Mouse (Mus musculus) cerebellum, adult 18-20 months (tissue): ENCODE results near the gene Mpo.

Experiments
- DNase-seq, 2 experiments: peaks; one replicate each; pipeline ENCODE4 v3.0.0; 2021

The Mpo gene

DNA sequence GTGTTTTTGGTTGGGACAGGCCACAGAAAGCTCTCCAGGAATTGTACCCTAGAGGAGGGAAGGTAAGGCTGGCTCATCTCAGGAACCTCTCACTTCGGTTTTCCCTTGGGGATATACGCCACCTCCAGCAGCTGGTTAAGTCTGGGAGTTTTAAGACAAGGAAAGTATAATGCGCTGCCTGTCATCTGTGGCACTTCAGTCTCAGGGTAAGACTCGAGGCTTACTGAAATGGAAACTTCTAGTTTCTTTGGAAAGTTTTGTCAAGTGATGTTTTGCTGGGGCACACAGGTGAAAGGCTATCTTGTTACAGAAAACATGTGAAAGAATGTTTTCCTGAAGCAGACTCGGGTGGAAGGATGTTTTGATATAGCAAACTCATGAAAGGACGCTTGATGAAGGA lies 14.1 kb downstream of the Mpo start:
- no peak for DNase-seq

DNA sequence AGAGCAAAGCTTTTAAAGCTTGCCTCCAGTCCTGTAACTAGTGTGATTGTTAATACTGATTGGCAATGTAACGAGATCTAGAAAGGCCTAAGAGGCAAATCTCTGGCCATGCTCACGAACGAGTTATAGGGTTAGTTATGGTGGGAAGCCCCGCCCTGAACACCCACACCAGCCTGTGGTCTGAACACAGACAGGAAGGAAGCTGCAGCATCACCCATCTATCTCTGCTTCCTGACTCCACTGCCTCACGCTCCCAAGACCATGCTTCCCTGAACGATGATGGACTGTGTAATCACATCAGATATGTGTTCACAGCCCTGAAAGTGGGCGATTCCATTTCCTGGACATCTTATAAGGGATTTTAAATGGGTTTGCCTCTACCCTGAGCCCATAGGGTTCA lies 14.9 kb downstream of the Mpo start:
- DNase-seq = no peak

DNA sequence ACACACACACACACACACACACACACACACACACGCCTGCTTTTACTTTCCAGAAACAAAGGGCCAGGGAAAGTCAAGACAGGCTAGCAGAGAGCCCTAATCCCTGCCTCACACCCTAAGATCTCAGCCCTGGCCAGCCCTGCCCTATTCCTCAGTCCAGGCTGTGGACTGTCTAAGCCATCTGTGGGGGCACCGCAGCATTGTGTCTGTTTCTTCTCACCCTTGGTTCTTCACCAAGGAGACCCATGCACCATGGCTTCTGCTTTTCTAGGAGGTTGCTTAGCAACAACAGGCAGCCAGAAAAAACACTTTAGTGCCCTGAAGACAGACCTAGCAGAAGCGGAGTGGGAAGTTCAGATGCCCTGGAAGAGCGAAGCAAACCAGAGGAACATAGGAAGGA lies 18.0 kb downstream of the Mpo start:
- DNase-seq = no peak

DNA sequence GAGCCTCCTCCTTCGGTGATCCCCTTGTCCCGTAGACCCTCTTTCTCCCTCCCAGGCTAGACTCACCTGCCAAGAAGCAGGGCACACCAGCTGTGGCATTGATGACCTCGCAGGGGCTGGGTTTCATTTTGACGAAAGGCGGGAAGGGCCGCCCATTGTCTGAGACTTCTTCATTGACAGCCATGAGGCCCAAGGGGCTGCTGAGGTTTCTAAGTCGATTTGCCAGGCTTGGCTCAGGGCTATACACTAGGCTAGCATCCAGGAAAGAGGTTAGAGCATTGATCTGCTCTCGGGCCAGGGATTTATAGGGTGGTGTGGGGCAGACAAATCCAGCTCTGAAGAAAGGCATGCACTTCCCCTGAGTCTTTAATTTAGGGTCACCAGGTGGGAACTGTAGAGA lies 21.4 kb downstream of the Mpo start:
- DNase-seq = no peak

DNA sequence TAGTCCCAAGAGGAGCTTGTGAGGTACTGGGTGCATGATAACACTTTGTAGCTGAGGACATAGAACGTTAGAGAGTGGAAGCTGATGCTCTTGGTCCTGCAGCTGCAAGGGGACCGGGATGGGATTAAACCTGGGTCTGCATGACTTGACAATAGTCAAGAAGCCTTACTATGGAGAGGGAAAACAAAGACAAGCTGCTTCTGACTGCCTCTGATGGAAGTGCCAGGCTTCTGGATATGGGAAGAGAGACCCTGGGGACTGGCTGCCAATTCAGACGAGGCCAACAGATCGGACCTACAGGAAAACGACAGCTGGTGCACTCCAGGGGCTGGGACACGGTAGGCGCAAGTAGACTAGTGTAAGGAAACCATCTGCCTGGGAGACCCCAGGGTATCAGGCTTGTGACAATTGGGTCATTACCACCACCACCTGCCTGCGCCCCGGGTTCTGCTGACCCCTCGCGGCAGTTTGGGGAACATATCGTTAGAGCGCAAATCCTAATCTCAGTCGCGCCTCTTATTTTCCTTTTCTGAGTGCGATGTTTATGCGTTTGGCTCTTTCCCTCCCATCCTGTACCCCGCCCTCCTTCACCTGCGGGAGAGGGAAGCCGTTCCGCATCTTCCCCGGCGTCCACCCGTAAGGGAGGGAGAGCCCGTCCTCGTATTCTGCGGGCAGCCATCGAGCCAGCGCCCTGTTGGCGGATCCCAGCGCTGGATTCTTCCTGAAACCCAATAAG lies 23.5 kb downstream of the Mpo start:
- DNase-seq = peak; percentile 72 to 80

DNA sequence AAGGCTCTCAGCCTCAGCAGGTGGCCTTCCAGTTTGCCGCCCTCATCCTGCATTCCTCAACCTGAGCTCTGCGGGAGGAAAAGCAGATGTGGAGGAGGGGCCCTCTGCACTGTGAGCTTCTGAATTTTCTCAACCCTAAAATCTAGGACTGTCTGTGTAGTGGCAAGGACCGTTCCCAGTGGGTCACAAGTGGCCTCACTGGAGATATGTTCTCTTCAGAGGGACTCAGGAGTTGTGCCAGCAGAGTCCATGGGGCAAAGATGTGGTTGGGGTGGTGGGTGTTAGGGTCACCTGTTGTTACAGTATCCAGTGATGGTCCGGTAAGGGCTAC lies 24.0 kb downstream of the Mpo start:
- DNase-seq = no peak

DNA sequence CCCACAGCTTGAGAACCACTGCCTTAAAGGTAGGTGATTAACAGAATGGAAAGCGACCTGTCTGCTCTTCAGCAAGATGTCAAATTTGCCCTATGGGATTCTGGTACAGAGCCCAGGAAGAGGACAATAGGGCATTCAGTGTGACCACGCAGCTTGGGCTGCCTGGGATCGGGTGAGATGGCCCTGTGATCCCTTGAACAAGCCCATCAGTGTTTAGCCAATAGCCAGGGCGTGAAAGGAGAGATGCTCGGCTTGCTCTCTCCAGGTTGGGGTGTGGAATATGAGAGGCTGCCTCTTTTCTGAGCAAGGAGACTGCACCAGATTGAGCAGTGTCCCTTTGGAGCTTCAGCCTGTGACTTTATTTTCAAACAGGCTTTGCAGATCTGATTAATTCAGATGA lies 28.1 kb downstream of the Mpo start:
- DNase-seq = no peak

DNA sequence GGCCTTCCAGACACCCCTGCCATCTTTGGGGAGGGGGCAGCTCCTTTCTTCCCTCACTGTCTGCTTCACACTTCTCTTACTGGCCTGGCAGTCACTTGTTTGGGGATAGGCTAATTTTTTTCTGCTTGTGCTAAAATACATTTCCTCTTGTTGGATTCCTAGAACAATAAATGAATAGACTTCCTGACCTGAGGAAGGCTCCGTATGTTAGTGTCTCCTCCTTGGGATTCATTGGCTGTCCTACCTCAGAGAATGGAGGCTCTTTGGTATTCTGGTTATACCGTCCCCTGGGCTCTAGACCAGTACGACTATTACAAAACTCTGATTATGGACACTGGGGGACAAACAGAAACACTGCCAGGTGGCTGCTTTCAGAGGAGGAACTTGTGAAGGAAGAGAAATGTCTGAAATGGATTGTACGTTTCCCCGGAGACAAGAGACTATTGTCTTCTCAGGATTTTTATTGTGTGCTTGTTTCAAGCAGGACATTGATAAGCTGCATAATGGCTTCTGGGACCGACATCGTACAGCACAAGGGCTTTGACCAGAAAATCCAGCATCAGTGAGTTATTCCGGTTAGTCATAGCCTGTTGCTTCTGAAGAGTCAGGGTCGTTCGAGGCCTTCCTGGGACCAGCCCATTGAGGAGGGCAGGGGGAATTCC lies 35.0 kb downstream of the Mpo start, which contains the start of gene Lpo:
Gene Lpo, minus strand, starts transcription at position 51 of the 662 bp plus-strand sequence.
- no peak for DNase-seq

DNA sequence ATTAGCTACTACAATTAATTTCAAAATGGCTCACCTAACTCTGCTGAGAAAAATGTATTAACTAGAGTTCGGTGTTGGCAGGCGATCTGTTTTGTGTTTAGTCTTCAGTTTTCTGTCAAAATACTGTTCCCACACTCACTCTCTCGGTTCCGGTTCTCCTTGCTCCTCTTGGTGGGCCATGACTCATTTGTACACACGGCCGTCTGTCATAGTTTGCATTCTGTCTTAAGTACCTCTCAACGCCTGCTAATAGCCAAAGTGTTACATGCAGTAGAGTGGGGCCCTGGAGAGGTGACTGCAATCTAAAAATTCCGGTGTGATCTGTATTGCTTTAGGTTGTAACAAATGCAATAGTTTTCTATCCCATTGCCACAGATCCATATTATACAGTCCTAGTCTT lies 47.3 kb downstream of the Mpo start:
- no peak for DNase-seq

DNA sequence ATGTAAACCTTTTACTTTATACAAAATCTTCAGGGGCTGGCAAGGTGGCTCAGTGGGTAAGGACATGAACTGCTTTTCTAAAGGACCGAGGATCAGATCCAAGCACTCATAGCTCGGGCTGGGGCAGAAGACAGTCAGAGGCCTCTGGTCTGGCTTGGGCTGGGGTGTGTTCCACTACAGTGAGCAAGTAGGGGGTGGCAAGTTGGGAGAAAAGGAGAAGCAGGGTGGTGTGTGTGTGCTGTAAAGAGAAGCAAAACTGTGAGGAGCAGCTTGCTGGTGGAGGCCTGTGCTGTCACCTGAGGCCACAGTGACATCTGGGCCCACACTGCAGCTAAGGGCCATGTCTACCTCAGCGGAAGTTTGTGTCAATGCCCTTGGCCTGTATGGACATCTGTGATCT lies 48.1 kb downstream of the Mpo start:
- no peak for DNase-seq

DNA sequence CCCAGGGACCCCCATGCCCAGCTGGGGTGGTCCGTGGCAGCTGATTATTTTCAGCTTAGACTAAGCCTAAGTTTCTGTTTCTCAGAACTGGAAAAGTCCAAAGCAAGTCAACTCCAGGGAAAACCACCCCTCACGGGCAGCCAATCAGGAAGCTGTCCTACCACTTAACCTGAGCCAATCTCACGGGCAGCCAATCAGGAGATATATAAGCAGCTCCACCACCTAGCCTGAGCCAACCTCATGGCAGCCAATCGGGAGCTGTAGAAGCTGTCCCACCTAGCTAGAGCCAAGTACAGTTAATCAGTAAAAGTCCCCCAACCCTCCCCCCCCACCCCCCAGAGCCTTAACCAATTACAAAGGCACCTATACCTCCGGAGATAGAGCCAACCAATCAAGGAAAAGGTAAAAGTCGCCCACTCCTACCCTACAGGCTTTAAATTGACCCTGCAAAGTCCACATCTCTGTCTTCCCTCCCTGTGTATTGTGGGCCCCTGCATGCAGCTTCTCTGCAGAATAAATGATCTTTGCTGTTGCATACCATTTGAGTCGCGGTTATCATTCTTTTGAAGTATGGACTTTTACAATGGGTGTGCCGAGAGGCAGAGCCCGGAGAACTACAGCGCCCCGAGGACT lies 53.7 kb downstream of the Mpo start:
- no peak for DNase-seq

DNA sequence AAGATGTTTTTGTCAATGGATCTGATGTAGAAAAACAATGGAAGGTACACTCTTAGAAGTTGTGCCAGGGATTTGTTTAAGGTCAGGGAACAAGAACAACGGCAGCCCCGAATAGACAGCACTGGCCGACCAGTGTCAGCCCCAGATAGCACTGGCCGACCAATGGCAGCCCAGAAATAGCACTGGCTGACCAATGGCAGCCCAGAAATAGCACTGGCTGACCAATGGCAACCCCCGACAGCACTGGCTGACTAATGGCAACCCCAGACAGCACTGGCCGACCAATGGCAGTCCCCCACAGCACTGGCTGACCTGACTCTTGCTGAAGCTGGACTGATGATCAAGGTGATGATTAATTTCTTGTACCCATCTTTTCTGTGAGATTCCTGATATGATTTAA lies 54.5 kb downstream of the Mpo start:
- no peak for DNase-seq

DNA sequence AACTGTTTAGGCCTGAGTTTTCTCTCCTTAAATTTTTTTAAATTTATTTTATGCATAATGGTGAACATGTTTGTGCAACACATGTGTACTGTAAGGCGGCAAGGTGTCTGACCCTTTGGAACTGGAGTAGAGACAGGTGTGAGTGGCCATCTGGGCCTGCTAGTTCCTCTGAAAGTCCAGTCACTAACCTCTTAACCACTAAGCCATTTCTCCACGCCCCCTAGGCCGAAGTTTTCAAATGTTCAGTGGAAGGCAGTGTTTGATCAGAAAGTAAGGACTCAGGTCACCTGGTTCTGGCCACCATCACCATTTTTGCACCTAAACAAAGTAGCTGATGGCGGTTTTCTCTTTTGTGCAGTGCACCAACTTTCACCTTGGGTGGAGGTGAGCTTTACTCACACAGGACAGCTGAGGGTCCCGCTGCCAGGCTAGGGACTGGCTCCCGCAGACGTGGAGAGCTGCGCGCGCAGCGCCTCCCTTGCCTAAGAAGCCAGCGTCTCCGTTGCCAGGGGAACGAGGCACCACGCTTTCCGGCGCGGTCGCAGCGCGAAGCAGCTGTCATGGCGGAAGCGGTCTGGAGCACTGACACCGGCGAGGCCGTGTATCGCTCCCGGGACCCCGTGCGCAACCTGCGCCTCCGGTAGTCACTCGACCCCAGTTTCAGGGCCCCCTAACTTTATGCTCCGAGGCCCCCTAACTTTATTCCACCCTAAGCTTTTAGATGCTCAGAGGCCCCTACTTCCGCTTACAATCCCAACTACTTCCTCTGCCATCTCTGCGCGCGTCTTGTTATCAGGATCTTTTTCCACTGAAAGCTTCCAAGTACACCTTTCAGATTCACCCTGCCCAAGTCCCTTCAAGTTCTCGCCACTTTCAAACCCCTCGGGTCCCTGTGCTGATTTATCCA lies 59.6 kb downstream of the Mpo start, which contains the start of gene Mks1:
Gene Mks1, plus strand, starts transcription at position 526 of the 907 bp plus-strand sequence.
- peak; percentile 89 to 90 for DNase-seq

DNA sequence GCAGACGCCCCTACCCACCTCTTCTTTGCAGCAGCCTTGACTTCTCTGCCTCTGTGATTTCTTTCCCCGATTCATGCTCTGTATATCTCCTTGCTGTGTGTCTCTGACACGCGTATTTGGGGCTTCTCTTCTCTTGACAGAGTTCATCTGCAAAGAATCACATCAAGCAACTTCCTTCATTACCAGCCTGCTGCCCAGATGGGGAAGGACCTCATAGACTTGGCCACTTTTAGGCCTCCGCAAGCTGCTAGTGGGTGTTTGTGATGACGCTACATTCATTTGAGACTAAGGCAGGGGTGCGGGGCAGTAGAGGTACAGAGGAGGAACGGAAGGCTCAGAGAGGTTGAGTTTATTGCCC lies 60.2 kb downstream of the Mpo start:
- peak in 1 of 2 experiments; percentile 6 for DNase-seq
